9 mouse cellular contexts compared by ENCODE assay signal in the genomic region with DNA sequence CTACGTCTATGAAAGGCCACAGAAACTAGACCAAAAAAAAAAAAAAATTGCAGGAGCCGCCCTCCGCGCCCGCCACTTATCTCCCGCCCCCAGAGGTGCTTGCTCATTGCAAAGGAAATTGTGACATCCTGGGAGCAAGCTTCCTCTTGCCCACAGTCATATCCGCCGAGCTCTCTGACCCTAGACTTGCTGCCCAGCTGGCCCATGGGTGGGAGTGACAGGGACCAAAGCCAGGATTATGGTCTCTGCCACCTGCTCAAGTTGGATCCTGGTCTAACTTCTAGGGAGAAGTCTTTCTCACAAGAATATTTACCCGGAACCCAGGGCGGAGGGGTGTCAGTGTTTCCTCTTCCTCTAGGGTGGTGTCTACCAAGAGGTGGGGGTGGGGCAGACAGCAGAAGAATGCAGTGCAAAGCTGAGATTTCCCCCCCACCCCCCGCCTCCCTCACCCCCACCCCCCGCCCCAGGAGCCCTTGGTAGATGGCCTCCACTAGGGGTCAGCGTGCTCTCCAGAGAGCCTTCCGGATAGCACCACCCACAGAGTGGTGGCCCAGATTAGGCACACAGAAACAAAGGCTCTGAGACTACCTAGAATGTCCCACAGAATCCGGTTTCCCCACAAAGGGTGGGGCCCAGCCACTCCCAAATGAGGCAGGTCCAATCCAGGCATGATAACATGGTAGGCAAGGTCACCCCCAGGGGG. TPM values are rescaled to one million over a fixed set of nuclear protein-coding genes. Genes with fewer than 3 reads are reported as not detected.
A peak's percentile ranks its signal among the peaks of the same experiment; 100 is the strongest.
DNase-seq lines count a peak whose midpoint lies in the region; ATAC-seq and TF ChIP-seq lines count a peak whose summit lies in the region.
"Had no signal": no experiment of that assay in that cellular context is flagged by ENCODE, and none has a peak within 500 bp of the region (broad histone marks: within the 10 kb centered on the region; RNA-seq: fewer than 3 reads in every experiment).

No protein-coding gene starts in this region.

- peak; percentile 28; the same call in 1 of the 2 replicates for ATAC-seq in kidney, embryonic 14.5 days (ENCODE audit: low FRiP score, low TSS enrichment)
- no peak for ATAC-seq in midbrain, embryonic 15.5 days (replicated peaks)

- no peaks in the 10 kb centered on the region for H3K9me3 ChIP-seq in ES-E14 (ENCODE audit: control insufficient read depth, insufficient read depth, low read depth, low read length)
- no peaks in the 10 kb centered on the region for H3K9me3 ChIP-seq in kidney, embryonic 14.5 days (ENCODE audit: control insufficient read depth, low read length)
- H3K9me3 ChIP-seq in midbrain, embryonic 15.5 days = no peaks in the 10 kb centered on the region
- H3K9me3 ChIP-seq: embryonic facial prominence, embryonic 12.5 days had no signal

- H3K9ac ChIP-seq in ES-E14 (ENCODE audit: insufficient read depth, low read depth, low read length, poor library complexity, severe bottlenecking) = peak overlapping the region; percentile 51; the same call in 1 of the 2 replicates
- no peak overlapping the region for H3K9ac ChIP-seq in kidney, embryonic 14.5 days (ENCODE audit: low read depth, low read length)
- H3K9ac ChIP-seq in midbrain, embryonic 15.5 days = no peak overlapping the region
- H3K9ac ChIP-seq: embryonic facial prominence, embryonic 12.5 days had no signal

- peak overlapping the region; percentile 98 for H3K27ac ChIP-seq in gastrocnemius, adult 2 months
- H3K27ac ChIP-seq in ES-E14 (ENCODE audit: insufficient read depth, low read depth, low read length, poor library complexity, severe bottlenecking) = peak overlapping the region; percentile 20; the same call in 1 of the 2 replicates
- H3K27ac ChIP-seq in kidney, embryonic 14.5 days (ENCODE audit: low read depth, low read length) = no peak overlapping the region
- H3K27ac ChIP-seq in midbrain, embryonic 15.5 days = no peak overlapping the region
- H3K27ac ChIP-seq: embryonic facial prominence, embryonic 12.5 days had no signal

- 39% methylated on average over 15 of the region's 15 CpGs for WGBS in kidney, embryonic 14.5 days
- WGBS in midbrain, embryonic 15.5 days = 55% methylated on average over 15 of the region's 15 CpGs

- peaks cover 4 to 38% of the 10 kb centered on the region in 2 experiments; a peak in 3 of 4 replicates for H3K4me1 ChIP-seq in ES-E14 (ENCODE audit: control insufficient read depth in 2 of 2, insufficient read depth in 2 of 2, low read length in 2 of 2, poor library complexity in 1 of 2)
- H3K4me1 ChIP-seq in kidney, embryonic 14.5 days (ENCODE audit: control insufficient read depth, insufficient read depth, low read length) = peaks cover 34% of the 10 kb centered on the region
- H3K4me1 ChIP-seq in midbrain, embryonic 15.5 days = no peaks in the 10 kb centered on the region; the same call in 1 of the 2 replicates

- H3K4me3 ChIP-seq in gastrocnemius, adult 2 months = peak overlapping the region; percentile 38
- H3K4me3 ChIP-seq in ES-E14 (ENCODE audit: insufficient read depth in 1 of 2, low read depth in 1 of 2, low read length in 2 of 2, poor library complexity in 1 of 2, severe bottlenecking in 1 of 2) = peak overlapping the region; percentile 16 to 39; a peak in 1 of 4 replicates
- no peak overlapping the region for H3K4me3 ChIP-seq in kidney, embryonic 14.5 days (ENCODE audit: low read length)
- H3K4me3 ChIP-seq in midbrain, embryonic 15.5 days = no peak overlapping the region
- H3K4me3 ChIP-seq: embryonic facial prominence, embryonic 12.5 days had no signal

- H3K4me2 ChIP-seq in kidney, embryonic 14.5 days (replicated peaks; ENCODE audit: low read depth, low read length) = no peak overlapping the region
- H3K4me2 ChIP-seq in midbrain, embryonic 15.5 days = no peak overlapping the region
- H3K4me2 ChIP-seq: embryonic facial prominence, embryonic 12.5 days had no signal

- H3K27me3 ChIP-seq in kidney, embryonic 14.5 days (ENCODE audit: control insufficient read depth, insufficient read depth, low read length) = no peaks in the 10 kb centered on the region
- no peaks in the 10 kb centered on the region for H3K27me3 ChIP-seq in midbrain, embryonic 15.5 days (replicated peaks)
- H3K27me3 ChIP-seq: embryonic facial prominence, embryonic 12.5 days had no signal

- peak; percentile 62 for DNase-seq in gastrocnemius, adult 2 months
- DNase-seq in gastrocnemius, postnatal 4 days (ENCODE audit: low spot score in 2 of 2) = no peak
- no peak for DNase-seq in ES-E14 (ENCODE audit: low read depth, low spot score)
- peak; percentile 99 for DNase-seq in heart, adult 11 months
- peak; percentile 89 for DNase-seq in lung, postnatal 36 days
- peak; percentile 37 for DNase-seq in thymus, postnatal 0 days (ENCODE audit: low spot score)

- intact Hi-C loops in gastrocnemius, adult 2 months (cut with DNase I) = no loop called here

- TF ChIP-seq CTCF in gastrocnemius, adult 2 months (IDR thresholded peaks at IDR 0.05) = peak; percentile 46

- peaks cover 2% of the 10 kb centered on the region; the same call in 1 of the 2 replicates for H3K36me3 ChIP-seq in ES-E14 (ENCODE audit: control insufficient read depth, insufficient read depth, low read length, poor library complexity, severe bottlenecking)
- H3K36me3 ChIP-seq in kidney, embryonic 14.5 days (ENCODE audit: control insufficient read depth, insufficient read depth, low read length) = no peaks in the 10 kb centered on the region
- H3K36me3 ChIP-seq in midbrain, embryonic 15.5 days (replicated peaks) = no peaks in the 10 kb centered on the region
- H3K36me3 ChIP-seq: embryonic facial prominence, embryonic 12.5 days had no signal

- in situ Hi-C loops in ES-E14 (cut with MboI; ENCODE audit: low sequenced_read_pairs in 2 of 2, unreplicated experiment in 2 of 2) = no loop called here

TF ChIP-seq in ES-E14, 5 proteins besides CTCF, POLR2A, EP300 and RAD21:
- TF ChIP-seq HCFC1 (IDR thresholded peaks at IDR 0.05; ENCODE audit: borderline replicate concordance, insufficient read depth, low read length) (no peak), ZNF384 (IDR thresholded peaks at IDR 0.05; ENCODE audit: low read depth, low read length) (peak; percentile 47; the same call in 1 of the 2 replicates), MAFK (IDR thresholded peaks at IDR 0.05; ENCODE audit: insufficient read depth, low read depth, low read length) (no peak), CHD2 (IDR thresholded peaks at IDR 0.05; ENCODE audit: low read depth, low read length) (no peak)

RNA-seq across cellular contexts. Expression of gene Rhbdf2, which starts 10.9 kb away (rescaled TPM):
- total RNA-seq in gastrocnemius, adult 2 months (2021) = 10 to 100 TPM; 11.6 to 14.4 TPM
- total RNA-seq in gastrocnemius, postnatal 4 days (2021) = 1 to 10 TPM; 7.4 to 9.1 TPM
- 29.3 and 53.8 TPM in 2 replicates for total RNA-seq in ES-E14 (2012; rRNA removed)
- 5.4 and 7.2 TPM in 2 replicates for polyA plus RNA-seq in kidney, embryonic 14.5 days (2014; fragmentation: Nextera tagmentation; extraction: Ambion mirVana)
- polyA plus RNA-seq in thymus, postnatal 0 days (2015; fragmentation: Nextera tagmentation; extraction: Ambion mirVana) = 8.8 and 11.2 TPM in 2 replicates
- polyA plus RNA-seq in midbrain, embryonic 15.5 days (2015; fragmentation: Nextera tagmentation; extraction: Ambion mirVana) = 0.83 TPM in 2 replicates

RNA-seq across cellular contexts. Expression of gene Aanat, which starts 29.7 kb away (rescaled TPM):
- not detected for total RNA-seq in gastrocnemius, adult 2 months (2021)
- total RNA-seq in gastrocnemius, postnatal 4 days (2021) = not detected
- 0.16 and 0.94 TPM in 2 replicates for total RNA-seq in ES-E14 (2012; rRNA removed)
- not detected in 2 replicates for polyA plus RNA-seq in kidney, embryonic 14.5 days (2014; fragmentation: Nextera tagmentation; extraction: Ambion mirVana)
- polyA plus RNA-seq in thymus, postnatal 0 days (2015; fragmentation: Nextera tagmentation; extraction: Ambion mirVana) = not detected in 2 replicates
- 0.33 and 0.45 TPM in 2 replicates for polyA plus RNA-seq in midbrain, embryonic 15.5 days (2015; fragmentation: Nextera tagmentation; extraction: Ambion mirVana)
- polyA plus RNA-seq: embryonic facial prominence, embryonic 12.5 days had no signal

RNA-seq across cellular contexts. Expression of gene Ube2o, which starts 34.6 kb away (rescaled TPM):
- total RNA-seq in gastrocnemius, adult 2 months (2021) = 10 to 100 TPM; 19.4 to 22.9 TPM
- 10 to 100 TPM; 25.2 to 25.6 TPM for total RNA-seq in gastrocnemius, postnatal 4 days (2021)
- total RNA-seq in ES-E14 (2012; rRNA removed) = 45.2 and 50.0 TPM in 2 replicates
- 11.2 and 13.5 TPM in 2 replicates for polyA plus RNA-seq in kidney, embryonic 14.5 days (2014; fragmentation: Nextera tagmentation; extraction: Ambion mirVana)
- 6.4 and 6.8 TPM in 2 replicates for polyA plus RNA-seq in thymus, postnatal 0 days (2015; fragmentation: Nextera tagmentation; extraction: Ambion mirVana)
- 31.4 and 36.6 TPM in 2 replicates for polyA plus RNA-seq in midbrain, embryonic 15.5 days (2015; fragmentation: Nextera tagmentation; extraction: Ambion mirVana)

RNA-seq across cellular contexts. Expression of gene Prcd, which starts 37.4 kb away (rescaled TPM):
- 1 to 10 TPM in 1 of 2 experiments, not detected in 1; 1.0 TPM for total RNA-seq in gastrocnemius, adult 2 months (2021)
- under 1 TPM; 0.86 to 0.91 TPM for total RNA-seq in gastrocnemius, postnatal 4 days (2021)
- 2.0 and 2.2 TPM in 2 replicates for total RNA-seq in ES-E14 (2012; rRNA removed)
- 1.1 and 1.4 TPM in 2 replicates for polyA plus RNA-seq in kidney, embryonic 14.5 days (2014; fragmentation: Nextera tagmentation; extraction: Ambion mirVana)
- polyA plus RNA-seq in thymus, postnatal 0 days (2015; fragmentation: Nextera tagmentation; extraction: Ambion mirVana) = 0.27 and 0.57 TPM in 2 replicates
- polyA plus RNA-seq in midbrain, embryonic 15.5 days (2015; fragmentation: Nextera tagmentation; extraction: Ambion mirVana) = 1.5 and 3.0 TPM in 2 replicates

RNA-seq across cellular contexts. Expression of gene Cygb, which starts 38.2 kb away (rescaled TPM):
- total RNA-seq in gastrocnemius, adult 2 months (2021) = 10 to 100 TPM in 1 of 2 experiments, 1 to 10 TPM in 1; 9.6 to 14.7 TPM
- total RNA-seq in gastrocnemius, postnatal 4 days (2021) = 10 to 100 TPM; 26.5 to 30.5 TPM
- 0.37 and 0.40 TPM in 2 replicates for total RNA-seq in ES-E14 (2012; rRNA removed)
- 11.0 and 11.3 TPM in 2 replicates for polyA plus RNA-seq in kidney, embryonic 14.5 days (2014; fragmentation: Nextera tagmentation; extraction: Ambion mirVana)
- 7.9 and 8.1 TPM in 2 replicates for polyA plus RNA-seq in thymus, postnatal 0 days (2015; fragmentation: Nextera tagmentation; extraction: Ambion mirVana)
- polyA plus RNA-seq in midbrain, embryonic 15.5 days (2015; fragmentation: Nextera tagmentation; extraction: Ambion mirVana) = 23.3 and 24.4 TPM in 2 replicates

Comparison
In these comparisons a context has a peak if more than half of its experiments do, and no peak if none do; other contexts are left out.
1. DNase-seq: peak in gastrocnemius, adult 2 months (single experiment), heart, adult 11 months (single experiment), lung, postnatal 36 days (single experiment) and thymus, postnatal 0 days (single experiment); none in gastrocnemius, postnatal 4 days (0 of 2) and ES-E14 (single experiment).
2. H3K27ac ChIP-seq: peak in gastrocnemius, adult 2 months (single experiment) and ES-E14 (single experiment); none in kidney, embryonic 14.5 days (single experiment) and midbrain, embryonic 15.5 days (single experiment).
3. H3K4me3 ChIP-seq: peak in gastrocnemius, adult 2 months (single experiment) and ES-E14 (2 of 2); none in kidney, embryonic 14.5 days (single experiment) and midbrain, embryonic 15.5 days (single experiment).